In the genomic region with DNA sequence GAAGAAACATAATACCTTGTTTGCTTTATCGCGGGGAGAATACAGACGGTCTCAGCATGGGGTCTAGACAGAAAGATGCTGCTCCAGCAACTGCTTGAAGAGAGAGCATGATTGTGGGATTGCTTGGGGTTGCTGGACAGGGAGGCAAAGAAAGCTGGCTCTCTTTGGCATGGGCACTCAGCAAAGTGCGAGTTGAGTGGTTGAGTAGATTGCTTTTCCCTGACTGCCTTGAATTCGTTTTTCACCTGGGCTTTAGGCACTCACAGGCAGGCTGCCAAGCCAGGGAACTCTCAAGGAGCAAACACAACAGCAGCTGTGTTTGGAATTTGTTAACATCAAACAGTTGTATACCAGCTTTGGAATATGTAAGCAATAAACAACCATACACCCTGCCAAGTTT, we compare ENCODE assay signal across 18 mouse cellular contexts. TPM values are rescaled to one million over a fixed set of nuclear protein-coding genes. Genes with fewer than 3 reads are reported as not detected.
DNase-seq lines count a peak whose midpoint lies in the region; ATAC-seq and TF ChIP-seq lines count a peak whose summit lies in the region.
"Had no signal": no experiment of that assay in that cellular context is flagged by ENCODE, and none has a peak within 500 bp of the region (broad histone marks: within the 10 kb centered on the region; RNA-seq: fewer than 3 reads in every experiment).

A gene (minus strand): TSS at position 101 of the 400 bp plus-strand sequence.

- WGBS in forebrain, postnatal 0 days: 50% methylated on average over 5 of the region's 5 CpGs
- 73% methylated on average over 5 of the region's 5 CpGs for WGBS in forebrain, embryonic 10.5 days
- WGBS in intestine, embryonic 14.5 days: 64% methylated on average over 5 of the region's 5 CpGs

- in situ Hi-C loops in ES-E14 (cut with MboI; ENCODE audit: low sequenced_read_pairs in 2 of 2, unreplicated experiment in 2 of 2): no loop called here

- no peak within 1 kb of the TSS for H3K9ac ChIP-seq in forebrain, postnatal 0 days
- no peak within 1 kb of the TSS for H3K9ac ChIP-seq in ES-E14 (ENCODE audit: insufficient read depth, low read depth, low read length, poor library complexity, severe bottlenecking)
- no peak within 1 kb of the TSS for H3K9ac ChIP-seq in intestine, embryonic 14.5 days (ENCODE audit: low read length)
- H3K9ac ChIP-seq: liver, embryonic 15.5 days; neural tube, embryonic 15.5 days had no signal

- no peaks in the 10 kb centered on the region for H3K36me3 ChIP-seq in forebrain, postnatal 0 days (ENCODE audit: insufficient read depth)
- no peaks in the 10 kb centered on the region for H3K36me3 ChIP-seq in forebrain, embryonic 10.5 days (replicated peaks)
- H3K36me3 ChIP-seq in ES-E14 (ENCODE audit: control insufficient read depth, insufficient read depth, low read length, poor library complexity, severe bottlenecking): no peaks in the 10 kb centered on the region
- no peaks in the 10 kb centered on the region for H3K36me3 ChIP-seq in intestine, embryonic 14.5 days (ENCODE audit: control insufficient read depth, insufficient read depth, low read length)
- H3K36me3 ChIP-seq: G1E; liver, embryonic 15.5 days; midbrain, embryonic 10.5 days; neural tube, embryonic 15.5 days had no signal

- H3K9me3 ChIP-seq in forebrain, postnatal 0 days (ENCODE audit: low read length): no peaks in the 10 kb centered on the region
- H3K9me3 ChIP-seq in forebrain, embryonic 10.5 days: no peaks in the 10 kb centered on the region
- no peaks in the 10 kb centered on the region for H3K9me3 ChIP-seq in ES-E14 (ENCODE audit: control insufficient read depth, insufficient read depth, low read depth, low read length)
- no peaks in the 10 kb centered on the region for H3K9me3 ChIP-seq in intestine, embryonic 14.5 days (ENCODE audit: control insufficient read depth, low read length)
- H3K9me3 ChIP-seq: G1E; liver, embryonic 15.5 days; midbrain, embryonic 10.5 days; neural tube, embryonic 15.5 days had no signal

- no peak within 1 kb of the TSS for H3K4me3 ChIP-seq in forebrain, postnatal 0 days (ENCODE audit: low read depth, low read length)
- H3K4me3 ChIP-seq in forebrain, embryonic 10.5 days: no peak within 1 kb of the TSS
- no peak within 1 kb of the TSS for H3K4me3 ChIP-seq in ES-E14 (ENCODE audit: insufficient read depth in 1 of 2, low read depth in 1 of 2, low read length in 2 of 2, poor library complexity in 1 of 2, severe bottlenecking in 1 of 2)
- no peak within 1 kb of the TSS for H3K4me3 ChIP-seq in intestine, embryonic 14.5 days (ENCODE audit: low read depth, low read length)
- H3K4me3 ChIP-seq: erythroblast, embryonic 14.5 days; liver, embryonic 15.5 days; midbrain, embryonic 10.5 days; myocyte; neural tube, embryonic 15.5 days had no signal

- no peak for TF ChIP-seq CTCF in forebrain, postnatal 0 days (IDR thresholded peaks at IDR 0.05; ENCODE audit: low read depth)

- no peak for DNase-seq in forebrain, postnatal 0 days
- DNase-seq in forebrain, embryonic 10.5 days (ENCODE audit: extremely low spot score, low spot score): no peak
- DNase-seq in left cerebral cortex, postnatal 14 days (ENCODE audit: low spot score in 2 of 2): no peak
- no peak for DNase-seq in left cerebral cortex, adult 9 months (ENCODE audit: low spot score in 2 of 2)
- DNase-seq in ES-E14 (ENCODE audit: low read depth, low spot score): no peak
- no peak for DNase-seq in intestine, embryonic 14.5 days (ENCODE audit: low spot score)
- no peak for DNase-seq in gastrocnemius, adult 8-10 months (ENCODE audit: low spot score in 2 of 2)
- DNase-seq in heart, postnatal 4 days: no peak
- DNase-seq: lung, postnatal 14 days; thymus, adult 18-20 months had no signal

- intact Hi-C loops in left cerebral cortex, postnatal 14 days (cut with DNase I): no loop called here

- peak within 1 kb of the TSS; percentile 75 for H3K27ac ChIP-seq in forebrain, postnatal 0 days (ENCODE audit: low read depth, low read length)
- no peak within 1 kb of the TSS for H3K27ac ChIP-seq in forebrain, embryonic 10.5 days
- H3K27ac ChIP-seq in ES-E14 (ENCODE audit: insufficient read depth, low read depth, low read length, poor library complexity, severe bottlenecking): no peak within 1 kb of the TSS
- no peak within 1 kb of the TSS for H3K27ac ChIP-seq in intestine, embryonic 14.5 days (ENCODE audit: low read depth)
- H3K27ac ChIP-seq: kidney, postnatal 0 days; liver, embryonic 15.5 days; midbrain, embryonic 10.5 days; neural tube, embryonic 15.5 days had no signal

- H3K4me2 ChIP-seq in forebrain, postnatal 0 days (ENCODE audit: low read depth): no peak within 1 kb of the TSS
- H3K4me2 ChIP-seq in intestine, embryonic 14.5 days (ENCODE audit: low read length): no peak within 1 kb of the TSS
- H3K4me2 ChIP-seq: liver, embryonic 15.5 days; neural tube, embryonic 15.5 days had no signal

- H3K4me1 ChIP-seq in forebrain, postnatal 0 days (ENCODE audit: insufficient read depth): peaks cover 14% of the 10 kb centered on the region; the same call in 1 of the 2 replicates
- H3K4me1 ChIP-seq in forebrain, embryonic 10.5 days: peaks cover 8% of the 10 kb centered on the region
- no peaks in the 10 kb centered on the region for H3K4me1 ChIP-seq in ES-E14 (ENCODE audit: control insufficient read depth in 2 of 2, insufficient read depth in 2 of 2, low read length in 2 of 2, poor library complexity in 1 of 2)
- H3K4me1 ChIP-seq in intestine, embryonic 14.5 days (replicated peaks; ENCODE audit: control insufficient read depth, insufficient read depth, low read length): no peaks in the 10 kb centered on the region
- H3K4me1 ChIP-seq: liver, embryonic 15.5 days; midbrain, embryonic 10.5 days; neural tube, embryonic 15.5 days had no signal

- ATAC-seq in forebrain, postnatal 0 days: no peak
- no peak for ATAC-seq in intestine, embryonic 14.5 days (replicated peaks; ENCODE audit: low FRiP score, low TSS enrichment, low read depth)

- no peaks in the 10 kb centered on the region for H3K27me3 ChIP-seq in forebrain, postnatal 0 days (ENCODE audit: insufficient read depth, low read length)
- H3K27me3 ChIP-seq in forebrain, embryonic 10.5 days (ENCODE audit: poor library complexity, severe bottlenecking): no peaks in the 10 kb centered on the region
- H3K27me3 ChIP-seq in intestine, embryonic 14.5 days (replicated peaks; ENCODE audit: control insufficient read depth, insufficient read depth, low read length): no peaks in the 10 kb centered on the region
- H3K27me3 ChIP-seq: liver, embryonic 15.5 days; neural tube, embryonic 15.5 days had no signal

TF ChIP-seq in ES-E14, 5 proteins besides CTCF, POLR2A, EP300 and RAD21:
- no peak for TF ChIP-seq MAFK (IDR thresholded peaks at IDR 0.05; ENCODE audit: insufficient read depth, low read depth, low read length)
- TF ChIP-seq CHD2 (IDR thresholded peaks at IDR 0.05; ENCODE audit: low read depth, low read length): no peak
- no peak for TF ChIP-seq HCFC1 (IDR thresholded peaks at IDR 0.05; ENCODE audit: borderline replicate concordance, insufficient read depth, low read length)
- no peak for TF ChIP-seq ZNF384 (IDR thresholded peaks at IDR 0.05; ENCODE audit: low read depth, low read length)
- TF ChIP-seq ZC3H11A (IDR thresholded peaks at IDR 0.05; ENCODE audit: borderline replicate concordance, low read depth, low read length): no peak

RNA-seq across cellular contexts. Expression of the gene that starts here (rescaled TPM):
- 3.2 and 4.2 TPM in 2 replicates for total RNA-seq in forebrain, postnatal 0 days (2014; rRNA removed)
- 5.7 and 6.6 TPM in 2 replicates for polyA plus RNA-seq in forebrain, postnatal 0 days (2015; fragmentation: Nextera tagmentation; extraction: Ambion mirVana)
- 2.5 and 2.7 TPM in 2 replicates for polyA plus RNA-seq in forebrain, embryonic 10.5 days (2016; fragmentation: Nextera tagmentation; extraction: Ambion mirVana)
- total RNA-seq in left cerebral cortex, postnatal 14 days (2021): 10 to 100 TPM; 15.6 to 19.1 TPM
- total RNA-seq in ES-E14 (2012; rRNA removed): 65.8 and 105 TPM in 2 replicates
- 10.7 and 12.5 TPM in 2 replicates for polyA plus RNA-seq in intestine, embryonic 14.5 days (2014; fragmentation: Nextera tagmentation; extraction: Ambion mirVana)
- total RNA-seq in gastrocnemius, adult 8-10 months (2022): 1 to 10 TPM in 1 of 4 experiments, under 1 TPM in 3; 0.48 to 1.4 (median 0.58) TPM
- under 1 TPM; 0.45 to 0.86 TPM for total RNA-seq in heart, postnatal 4 days (2021)
- total RNA-seq: hematopoietic stem cell, adult 5-6 weeks had no signal
- polyA plus RNA-seq: erythroblast, embryonic 14.5 days; G1E had no signal
